Mouse (Mus musculus): Measurements from ENCODE around the gene Arhgef17.
"Not testable (repeated sequence)": the region's sequence is repeated elsewhere in the genome, so short reads cannot be mapped to it uniquely, and the experiment has no call there.

The Arhgef17 gene

DNA sequence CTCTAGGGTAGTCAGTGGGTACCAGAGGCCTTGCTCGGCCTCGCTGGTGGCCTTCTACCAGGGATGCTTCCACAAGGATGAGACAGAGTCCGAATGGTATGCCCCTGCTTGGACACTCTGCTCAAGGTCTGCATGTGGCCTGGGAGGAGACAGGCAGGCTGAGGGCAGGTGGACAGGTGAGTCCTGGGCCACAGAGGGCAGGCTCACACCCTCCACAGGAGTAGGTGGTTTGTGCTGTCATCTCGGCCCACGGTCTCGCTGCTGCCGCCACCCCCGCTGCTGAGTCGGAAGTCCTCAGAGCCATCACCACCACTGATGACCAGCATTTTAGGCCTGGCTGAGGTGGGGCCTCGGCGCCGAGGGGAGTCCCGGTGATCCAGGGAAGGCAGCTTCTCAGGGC lies 58.7 kb downstream of the Arhgef17 start:
- DNase-seq (ENCODE audit: low spot score): no peak

- no peak for DNase-seq (ENCODE audit: low spot score)
These were observed 60.0 kb downstream of the Arhgef17 start for GRCm38 (mm10) chr7:100871892-100872291.

GRCm38 (mm10) chr7:100871355-100871754 lies 60.6 kb downstream of the Arhgef17 start:
- no peak for DNase-seq (ENCODE audit: low spot score)

GRCm38 (mm10) chr7:100869877-100870629 lies 61.9 kb downstream of the Arhgef17 start:
- DNase-seq (ENCODE audit: low spot score): no peak

DNA sequence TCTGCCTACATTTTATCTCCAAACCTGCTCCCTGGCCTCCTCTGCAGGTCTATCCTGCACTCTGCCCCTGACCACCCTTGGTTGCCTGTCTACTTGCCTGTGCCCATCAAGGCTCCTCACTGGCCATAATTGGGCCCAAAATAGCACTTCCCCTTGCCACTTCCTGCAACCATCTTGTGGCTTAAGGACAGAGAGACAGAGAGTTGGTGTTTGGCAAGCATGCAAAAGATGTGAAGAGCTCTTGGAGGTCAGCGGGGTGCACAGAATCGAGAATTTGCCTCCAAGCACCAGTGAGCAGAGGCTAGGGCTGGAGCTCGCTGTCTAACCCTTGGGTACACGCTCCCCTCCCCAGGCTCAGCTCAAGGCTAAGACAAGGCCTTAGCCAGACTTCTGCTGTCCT lies 63.4 kb downstream of the Arhgef17 start:
- DNase-seq (ENCODE audit: low spot score): no peak

DNA sequence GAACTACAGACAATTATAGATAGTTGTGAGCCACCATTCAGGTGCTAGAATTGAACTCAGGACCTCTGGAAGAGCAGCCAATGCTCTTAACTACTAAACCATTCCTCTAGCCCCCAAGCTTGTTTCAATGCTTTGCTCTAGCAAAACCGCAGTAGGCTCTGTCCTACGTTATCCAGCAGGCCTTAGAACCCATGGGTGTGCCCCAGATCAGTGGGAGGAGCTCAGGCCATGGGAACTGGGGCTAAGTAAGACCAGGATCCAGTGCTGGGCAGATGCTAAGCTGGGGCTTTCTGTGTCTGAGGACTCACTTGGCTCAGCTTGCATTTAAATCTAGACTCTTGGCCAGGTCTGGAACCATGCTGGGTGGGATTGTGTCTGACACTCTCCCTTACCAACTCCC lies 64.3 kb downstream of the Arhgef17 start:
- DNase-seq (ENCODE audit: low spot score): no peak

GRCm38 (mm10) chr7:100866675-100867074 lies 65.2 kb downstream of the Arhgef17 start:
- DNase-seq (ENCODE audit: low spot score): no peak

DNA sequence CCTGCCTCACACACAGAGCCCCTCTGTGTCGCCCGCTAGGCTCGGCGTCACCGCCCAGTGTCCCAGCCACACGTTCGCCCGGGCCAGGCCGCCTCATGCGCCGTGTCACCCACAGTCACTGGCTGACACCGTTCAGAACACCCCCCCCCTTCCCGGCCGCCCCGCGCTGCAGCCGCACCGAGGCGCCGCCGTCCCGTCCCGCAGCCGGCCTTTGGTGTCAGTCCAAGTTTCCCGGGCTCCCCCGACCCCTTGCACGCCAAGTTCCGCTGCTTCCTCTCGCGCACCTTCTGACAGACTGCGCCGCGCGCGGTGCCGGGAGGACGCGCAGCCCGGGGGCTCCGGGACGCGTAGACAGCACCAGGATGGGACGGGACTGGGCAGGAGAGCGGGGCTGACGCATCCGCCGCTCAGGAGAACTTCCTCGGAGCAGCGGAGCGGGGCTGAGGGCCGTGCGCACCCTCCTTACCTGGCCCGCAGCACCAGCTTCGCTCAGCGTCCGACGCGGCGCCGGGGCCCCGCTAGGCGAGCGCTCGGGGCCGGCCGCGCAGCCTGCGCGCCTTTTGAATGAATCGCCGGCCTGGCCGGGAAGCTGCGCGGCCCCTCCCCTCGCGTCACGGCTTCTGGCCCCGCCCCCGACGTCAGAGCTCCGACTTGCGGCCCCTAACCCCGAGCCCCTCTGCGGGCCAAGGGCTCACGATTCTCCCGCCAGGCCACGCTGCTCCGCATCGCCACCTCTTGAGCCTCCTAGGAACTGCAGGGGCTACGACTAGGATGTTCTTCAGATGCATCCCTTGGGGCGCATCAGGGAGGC lies 68.9 kb downstream of the Arhgef17 start, which contains the start of gene Relt:
Relt (minus strand) TSS at position 619 of the 811 bp plus-strand sequence.
- DNase-seq (ENCODE audit: low spot score): peak; percentile 81

- DNase-seq (ENCODE audit: low spot score): no peak
These were observed 69.6 kb downstream of the Arhgef17 start for GRCm38 (mm10) chr7:100862353-100862752.

DNA sequence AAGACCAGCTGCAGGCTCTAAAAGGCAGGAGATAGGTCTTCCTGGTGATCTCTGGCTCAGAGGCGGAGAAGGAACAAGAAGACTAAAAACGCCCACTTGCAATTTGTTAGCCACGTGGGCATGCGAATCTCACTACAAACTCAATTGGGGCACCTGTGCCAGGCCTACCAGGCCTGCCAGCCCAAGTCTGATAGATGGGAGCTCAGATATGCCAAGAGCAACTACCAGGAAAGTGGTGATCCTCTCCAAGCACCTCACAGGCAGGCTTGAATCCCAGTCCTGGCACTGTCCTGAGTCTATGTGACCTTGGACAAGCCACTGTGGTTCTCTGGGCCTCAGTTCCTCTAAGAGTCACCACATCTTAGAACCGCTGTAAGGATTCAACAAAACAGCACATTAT lies 70.7 kb downstream of the Arhgef17 start:
- no peak for DNase-seq (ENCODE audit: low spot score)

GRCm38 (mm10) chr7:100860450-100860849 lies 71.5 kb downstream of the Arhgef17 start:
- DNase-seq (ENCODE audit: low spot score): no peak

DNA sequence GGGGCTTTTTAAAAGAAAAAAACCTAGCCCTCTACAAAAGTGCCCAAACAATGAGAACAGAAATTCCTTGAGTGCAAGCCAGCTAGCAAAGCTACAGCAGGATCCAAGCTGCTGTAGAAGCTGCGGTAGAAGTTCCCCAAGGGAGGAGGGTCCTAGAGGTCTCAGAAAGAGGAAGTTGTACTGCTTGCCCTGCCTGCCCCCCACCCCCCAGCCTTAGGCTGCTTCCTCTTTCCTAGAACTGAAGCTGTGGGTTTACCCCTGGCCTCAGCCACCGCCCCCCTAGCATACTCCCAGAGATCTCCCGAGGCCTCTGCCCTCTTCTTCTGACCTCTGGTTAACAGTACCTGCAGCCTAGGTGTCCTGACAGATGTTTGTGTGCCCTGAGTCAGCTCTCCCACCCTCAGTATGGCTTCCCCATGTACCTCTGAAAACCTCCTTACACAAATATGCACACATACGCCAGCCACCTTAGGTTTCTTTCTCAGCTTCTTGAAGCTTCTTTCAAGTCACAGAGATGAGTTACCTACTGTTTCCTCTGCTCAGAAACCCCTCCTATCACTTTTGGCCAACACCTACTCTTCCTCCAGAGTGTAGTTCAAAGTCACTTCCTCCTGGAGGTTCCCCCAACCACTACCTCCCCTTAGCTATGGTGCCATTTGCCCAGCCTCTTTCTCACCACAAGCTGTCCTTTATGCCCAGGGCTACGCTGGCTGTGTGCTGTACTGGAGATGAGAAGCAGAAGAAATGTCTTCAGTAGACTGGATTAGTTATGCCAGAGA lies 75.9 kb downstream of the Arhgef17 start:
- no peak for DNase-seq (ENCODE audit: low spot score)

DNA sequence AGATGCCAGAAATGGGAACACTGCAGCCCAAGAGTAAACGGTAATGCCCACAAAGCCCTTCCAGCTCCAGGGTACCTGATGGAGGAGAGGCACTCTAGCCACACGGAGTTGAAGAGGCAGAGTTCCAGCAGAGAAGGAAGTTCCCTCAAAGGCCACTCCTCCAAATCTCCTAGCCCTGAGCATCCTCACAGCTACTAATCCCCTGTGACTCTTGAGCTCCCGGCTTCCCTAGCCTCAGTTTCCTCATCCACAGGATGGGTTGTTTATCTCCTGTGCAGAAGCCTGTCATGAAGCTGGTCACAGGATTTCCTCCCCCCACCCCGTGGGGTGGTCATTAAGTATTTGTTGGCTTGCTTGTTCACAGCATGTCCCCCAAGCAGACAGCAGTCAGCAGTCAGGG lies 76.6 kb downstream of the Arhgef17 start:
- no peak for DNase-seq (ENCODE audit: low spot score)

DNA sequence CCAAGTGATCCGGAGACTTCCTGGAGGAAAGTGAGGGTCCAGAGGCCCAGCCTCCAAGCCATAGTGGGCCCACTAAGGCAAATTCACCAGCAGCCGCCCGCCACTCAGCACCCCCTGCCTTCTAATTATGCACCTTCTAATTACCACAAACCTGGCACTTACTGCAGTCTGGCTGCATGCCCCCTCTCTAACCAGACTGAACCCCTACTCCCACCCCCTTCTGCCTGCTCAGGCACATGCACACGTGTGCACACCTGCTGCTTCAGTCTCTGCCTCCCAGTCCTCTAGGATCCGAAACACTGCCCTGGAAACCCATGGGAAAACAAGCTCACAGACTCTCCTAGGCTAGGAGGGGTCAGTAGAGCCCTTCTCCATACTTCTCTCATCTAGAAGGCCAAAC lies 77.0 kb downstream of the Arhgef17 start:
- DNase-seq (ENCODE audit: low spot score): no peak

DNA sequence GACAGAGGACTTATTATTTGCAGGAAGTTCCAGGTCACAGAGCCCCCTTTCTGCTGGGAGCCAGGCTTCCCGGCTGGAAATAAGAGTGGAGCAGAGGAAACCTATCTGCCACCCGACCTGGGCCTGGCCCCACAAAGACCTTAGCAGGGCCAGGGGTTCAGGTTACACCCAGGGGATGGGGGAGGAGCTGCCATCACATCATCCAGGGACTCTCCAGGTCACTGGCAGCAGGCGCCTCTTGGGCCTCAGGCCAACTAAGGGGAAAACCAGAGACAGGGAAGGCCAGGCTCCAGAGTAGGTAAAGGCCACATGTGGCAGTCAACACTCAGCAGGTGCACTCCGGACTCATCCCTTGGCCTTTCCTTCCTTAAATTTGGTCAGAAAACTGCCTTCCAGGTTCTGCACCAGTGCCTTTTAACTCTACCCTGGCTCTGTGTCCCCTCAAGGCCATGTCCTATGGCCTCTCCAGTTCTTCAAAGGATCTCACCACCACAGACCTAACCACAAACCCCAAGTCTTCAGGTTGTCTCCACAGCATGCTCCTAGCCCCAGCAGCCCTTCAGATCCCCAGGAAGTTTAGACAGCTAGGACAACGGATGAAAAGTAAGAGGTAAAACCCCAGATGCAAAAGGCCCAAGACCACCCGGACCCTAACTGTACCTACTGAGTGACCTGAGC lies 77.6 kb downstream of the Arhgef17 start:
- DNase-seq (ENCODE audit: low spot score): no peak

GRCm38 (mm10) chr7:100853396-100853795 lies 78.5 kb downstream of the Arhgef17 start:
- DNase-seq (ENCODE audit: low spot score): no peak

GRCm38 (mm10) chr7:100851481-100852356 lies 80.2 kb downstream of the Arhgef17 start:
- DNase-seq (ENCODE audit: low spot score): no peak

- no peak for DNase-seq (ENCODE audit: low spot score)
These were observed 82.4 kb downstream of the Arhgef17 start for GRCm38 (mm10) chr7:100849508-100849907.

DNA sequence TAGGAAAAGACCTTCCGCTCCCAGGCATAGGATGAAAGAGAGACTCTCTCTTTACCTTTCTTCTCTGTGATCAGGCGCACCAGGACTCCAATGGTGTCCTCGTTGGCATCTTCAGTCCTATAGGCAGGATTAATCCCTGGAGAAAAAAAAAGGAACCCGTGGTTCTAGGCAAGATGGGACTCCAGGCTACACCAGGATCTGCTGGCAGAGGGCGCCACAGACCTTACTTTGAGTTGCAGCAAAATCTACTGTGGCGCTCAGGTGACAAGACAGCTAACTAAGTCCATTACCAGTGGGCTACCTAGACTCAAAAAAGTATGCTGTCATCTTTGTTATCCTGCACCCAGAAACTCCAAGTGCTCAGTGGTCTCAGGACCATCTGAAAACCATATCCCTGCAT lies 83.2 kb downstream of the Arhgef17 start:
- DNase-seq (ENCODE audit: low spot score): peak; percentile 41

DNA sequence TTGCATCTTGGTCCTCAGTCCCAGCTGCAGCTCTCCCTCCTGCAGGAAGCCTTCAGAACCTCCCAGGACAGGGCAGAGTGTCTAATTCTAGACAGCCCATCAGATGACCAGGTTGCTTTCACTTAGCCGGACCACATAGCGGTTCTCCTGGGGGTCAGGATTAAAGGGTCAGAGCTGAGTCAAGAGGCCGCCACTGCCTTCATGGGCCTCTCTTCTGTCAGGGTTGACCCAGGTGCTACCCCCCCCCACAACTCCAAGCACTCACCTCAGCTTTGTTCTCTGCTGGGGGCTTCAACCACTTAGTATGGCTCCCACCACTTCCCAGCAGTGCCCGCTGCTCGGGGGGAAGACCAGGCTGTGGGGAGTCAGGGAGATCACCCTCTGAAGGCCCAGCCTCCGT lies 84.8 kb downstream of the Arhgef17 start:
- DNase-seq (ENCODE audit: low spot score): no peak

GRCm38 (mm10) chr7:100846033-100846432 lies 85.9 kb downstream of the Arhgef17 start:
- DNase-seq (ENCODE audit: low spot score): not testable (repeated sequence)

Data from ovary, postnatal 10 days (tissue).